Mouse (Mus musculus) hindbrain, postnatal 0 days (tissue): Measurements from ENCODE around the gene Ebf1. TPM values are rescaled to one million over a fixed set of nuclear protein-coding genes. Genes with fewer than 3 reads are reported as not detected.

ENCODE experiments used
- ATAC-seq: fragments of 200-750 bp; cut with Nextera tagmentation; 2 replicates; pipeline ENCODE4 v1.8.0; 2017; ENCODE audit warnings: mild to moderate bottlenecking, moderate TSS enrichment, moderate library complexity
- DNase-seq: peaks from one replicate; pipeline ENCODE4 v3.0.0-alpha.2; 2015; ENCODE audit warnings: low spot score
- H3K27ac ChIP-seq: fragments of 300-500 bp; sonication (generic); 2 replicates; pipeline ENCODE4 v1.5.1; 2014; ENCODE audit warnings: mild to moderate bottlenecking
- H3K27me3 ChIP-seq: fragments of 300-500 bp; sonication (generic); 2 replicates; pipeline ENCODE4 v1.6.1; 2014; ENCODE audit warnings: low read length, mixed read lengths; ENCODE audit not compliant: insufficient read depth
- H3K36me3 ChIP-seq: fragments of 300-500 bp; sonication (generic); 2 replicates; pipeline ENCODE4 v1.6.1; 2014; ENCODE audit warnings: low read length, mixed read lengths; ENCODE audit not compliant: insufficient read depth
- H3K4me1 ChIP-seq: fragments of 300-500 bp; sonication (generic); 2 replicates; pipeline ENCODE4 v1.6.1; 2014; ENCODE audit warnings: antibody characterized with exemption, low read length, mixed read lengths; ENCODE audit not compliant: insufficient read depth
- H3K4me2 ChIP-seq: fragments of 300-500 bp; sonication (generic); 2 replicates; pipeline ENCODE4 v1.6.1; 2014; ENCODE audit warnings: low read depth, mild to moderate bottlenecking, low read length, moderate library complexity, mixed read lengths
- H3K4me3 ChIP-seq: fragments of 300-500 bp; sonication (generic); 2 replicates; pipeline ENCODE4 v1.5.1; 2014; ENCODE audit warnings: low read length
- H3K9ac ChIP-seq: fragments of 300-500 bp; sonication (generic); replicated peaks from 2 replicates; pipeline ENCODE4 v1.6.1; 2014; ENCODE audit warnings: mild to moderate bottlenecking, low read length, moderate library complexity, mixed read lengths
- H3K9me3 ChIP-seq: fragments of 300-500 bp; sonication (generic); 2 replicates; pipeline ENCODE4 v1.6.1; 2016; ENCODE audit warnings: low read length, mixed read lengths
- CTCF ChIP-seq: IDR thresholded peaks from 2 replicates; pipeline ENCODE4 v1.5.1; 2016; ENCODE audit warnings: antibody characterized with exemption, control low read depth, low read depth
- WGBS: fragments of 180-500 bp; shearing (Covaris S2); extraction: QIAGEN DNeasy Blood & Tissue Kit; methylation state at CpG from one replicate; pipeline ENCODE4 v1.1.7; 2014; 5-methylcytosine and 5-hydroxymethylcytosine counted together
- polyA plus RNA-seq: library from polyadenylated mRNA; unstranded; fragments of >200 nt; fragmentation: Nextera tagmentation; extraction: Ambion mirVana; gene quantifications from 2 replicates; pipeline ENCODE4 v1.2.1, GENCODE M21; 2015
- total RNA-seq: library from RNA; depleted of rRNA; stranded (reverse); fragments of >200 nt; gene quantifications from 2 replicates; pipeline ENCODE4 v1.2.3, GENCODE M21; 2014

Ebf1 gene
- total and polyA plus RNA-seq, 2 experiments from 2014 or later, result 67.1 to 71.7 TPM

DNA sequence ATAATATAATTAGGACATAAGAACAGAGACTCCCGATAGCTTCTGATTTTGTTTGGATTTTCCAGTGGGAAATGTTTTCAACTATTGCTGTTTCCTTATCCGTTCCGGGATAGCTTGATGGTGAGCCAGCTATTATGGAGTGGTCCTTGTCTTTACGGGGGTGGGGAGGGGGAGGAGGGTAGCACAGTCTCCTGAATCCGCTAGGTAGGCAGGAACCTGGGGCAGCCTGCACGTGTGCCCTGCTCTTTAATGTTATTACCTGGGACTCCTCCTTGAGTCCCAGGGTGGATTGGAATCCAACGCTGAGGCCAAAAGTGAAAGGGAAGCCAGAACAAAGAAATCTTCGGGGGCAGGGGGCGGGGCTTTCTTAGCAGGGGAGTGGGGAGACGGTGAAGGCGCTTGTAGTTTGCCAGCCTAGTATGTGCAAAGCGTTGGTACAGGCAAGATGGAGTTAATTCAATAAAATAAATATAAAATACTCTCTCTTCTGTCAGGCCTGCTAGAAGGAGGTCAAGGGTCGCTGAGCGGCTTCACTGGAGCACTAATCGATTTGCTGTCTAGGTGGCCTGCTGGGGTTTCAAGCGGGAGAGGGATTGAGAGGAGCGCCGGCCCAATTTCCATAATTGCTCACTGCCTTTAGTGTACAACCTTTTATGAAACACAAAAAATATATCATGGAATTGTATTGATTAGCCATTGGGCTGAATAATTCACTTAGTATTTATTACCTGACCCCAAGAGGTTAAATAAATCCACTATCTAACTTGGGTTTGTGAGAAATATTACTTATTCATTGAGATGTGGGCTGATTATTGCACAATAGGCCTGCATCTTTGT, 65.8 kb downstream of the Ebf1 start:
- no peak overlapping the region for H3K27ac ChIP-seq
- no peak for TF ChIP-seq CTCF
- H3K4me3 ChIP-seq, result no peak overlapping the region
- H3K36me3 ChIP-seq, result no peaks in the 10 kb centered on the region
- WGBS, result 25% methylated on average over 18 of the region's 18 CpGs
- ATAC-seq, result no peak
- H3K4me2 ChIP-seq, result peak overlapping the region; percentile 25
- 0 out of 2 replicates have a peak, but pooled peaks cover 3% of the 10 kb centered on the region for H3K4me1 ChIP-seq
- no peak for DNase-seq
- H3K9ac ChIP-seq, result no peak overlapping the region
- no peaks in the 10 kb centered on the region for H3K27me3 ChIP-seq
- no peaks in the 10 kb centered on the region for H3K9me3 ChIP-seq

DNA sequence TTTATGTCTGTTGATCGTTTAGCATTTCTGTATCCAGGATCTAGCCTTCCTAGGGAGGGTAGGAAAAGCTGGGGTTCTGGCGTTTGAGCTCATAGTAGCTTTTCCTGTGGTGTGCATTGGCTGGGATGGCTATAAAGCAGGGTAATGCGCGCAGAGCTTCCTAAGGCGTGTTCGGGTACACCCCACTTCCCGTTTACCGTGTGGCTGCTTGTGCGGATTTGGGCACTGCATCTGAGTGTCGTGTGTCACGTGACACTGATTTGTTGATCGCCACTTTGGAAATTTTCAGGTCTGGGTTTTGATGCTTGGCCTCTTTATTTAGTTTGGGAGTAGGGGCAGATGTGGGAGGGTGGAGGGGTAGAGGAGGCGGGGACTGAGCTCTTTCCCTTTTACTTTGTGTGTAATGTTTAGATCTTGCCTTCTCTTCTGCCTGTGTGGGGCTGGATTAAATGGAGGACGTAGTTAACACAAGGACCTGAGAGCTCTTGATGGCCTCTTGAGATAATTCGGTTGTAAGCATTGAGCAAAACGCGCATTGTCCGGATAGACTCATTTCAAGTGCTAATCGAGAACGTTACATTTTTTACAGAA, 67.5 kb downstream of the Ebf1 start:
- H3K27ac ChIP-seq, result peak overlapping the region; percentile 32; the same call in 1 of the 2 replicates
- ATAC-seq, result no peak
- DNase-seq, result no peak
- TF ChIP-seq CTCF, result no peak
- H3K4me3 ChIP-seq, result no peak overlapping the region
- no peaks in the 10 kb centered on the region for H3K27me3 ChIP-seq
- no peaks in the 10 kb centered on the region for H3K36me3 ChIP-seq
- WGBS, result 52% methylated on average over 20 of the region's 20 CpGs
- peak overlapping the region; percentile 16; the same call in 1 of the 2 replicates for H3K4me2 ChIP-seq
- H3K9ac ChIP-seq, result no peak overlapping the region
- H3K9me3 ChIP-seq, result no peaks in the 10 kb centered on the region
- H3K4me1 ChIP-seq, result 0 out of 2 replicates have a peak, but pooled peaks cover 3% of the 10 kb centered on the region

GRCm38 (mm10) chr11:44685129-44685528, 68.0 kb downstream of the Ebf1 start:
- H3K9ac ChIP-seq, result no peak overlapping the region
- DNase-seq, result no peak
- H3K36me3 ChIP-seq, result no peaks in the 10 kb centered on the region
- no peak overlapping the region for H3K4me2 ChIP-seq
- WGBS, result 74% methylated on average over 3 of the region's 3 CpGs
- no peak overlapping the region for H3K4me3 ChIP-seq
- no peak for ATAC-seq
- no peaks in the 10 kb centered on the region for H3K9me3 ChIP-seq
- peak overlapping the region; percentile 32; the same call in 1 of the 2 replicates for H3K27ac ChIP-seq
- 0 out of 2 replicates have a peak, but pooled peaks cover 3% of the 10 kb centered on the region for H3K4me1 ChIP-seq
- no peaks in the 10 kb centered on the region for H3K27me3 ChIP-seq
- no peak for TF ChIP-seq CTCF

DNA sequence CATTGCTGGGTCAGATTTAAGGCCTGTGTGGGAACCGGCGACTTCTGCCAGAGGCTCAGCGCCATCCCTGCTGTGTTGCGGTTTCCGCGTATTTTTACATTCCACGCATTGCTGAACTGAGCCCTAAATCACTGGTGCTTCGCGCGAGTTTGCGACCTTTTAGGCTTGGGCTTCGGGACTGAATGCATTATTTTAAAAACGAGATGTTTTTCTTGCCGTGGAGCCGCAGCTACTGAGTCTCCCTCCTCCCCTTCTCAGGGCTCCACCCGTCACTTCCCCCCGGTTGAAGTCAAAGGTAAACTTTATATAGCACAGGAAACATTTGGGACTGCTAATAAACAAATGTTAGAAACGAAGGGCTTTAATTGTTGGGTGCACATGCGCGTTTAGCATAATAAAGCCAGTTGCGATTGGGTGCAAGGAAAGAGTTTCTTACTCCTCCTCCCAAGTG, 68.8 kb downstream of the Ebf1 start:
- Histone ChIP-seq H3K4me3 (no peak overlapping the region), H3K4me1 (0 out of 2 replicates have a peak, but pooled peaks cover 3% of the 10 kb centered on the region), H3K4me2 (peak overlapping the region; percentile 35), H3K9ac (no peak overlapping the region), H3K27ac (0 out of 2 replicates have a peak overlapping the region, but pooled peaks have one; percentile 32), H3K9me3 (no peaks in the 10 kb centered on the region), H3K36me3 (no peaks in the 10 kb centered on the region), H3K27me3 (no peaks in the 10 kb centered on the region)
- TF ChIP-seq CTCF, result no peak
- WGBS, result 39% methylated on average over 21 of the region's 21 CpGs
- ATAC-seq (no peak), DNase-seq (no peak)

DNA sequence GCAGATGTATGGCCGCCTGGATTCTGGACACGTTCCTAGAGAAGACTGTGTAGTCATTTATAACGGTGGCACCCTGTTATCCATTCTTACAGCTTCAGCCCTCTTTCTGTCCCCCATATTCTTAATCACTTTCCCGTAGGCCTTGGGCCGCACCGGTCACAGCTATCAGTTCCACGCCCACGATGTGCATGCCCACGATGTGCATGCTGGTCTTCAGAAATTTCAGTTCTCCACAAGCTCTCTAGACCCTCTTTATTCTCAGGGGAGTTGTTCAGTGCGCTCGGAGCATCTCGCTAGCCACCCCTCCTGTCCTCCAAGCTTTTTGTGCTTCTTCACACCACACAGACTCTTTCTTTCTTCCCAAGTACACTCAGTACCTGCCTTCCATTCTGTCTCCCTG, 69.3 kb downstream of the Ebf1 start:
- Histone ChIP-seq H3K4me3 (no peak overlapping the region), H3K27ac (no peak overlapping the region), H3K4me1 (0 out of 2 replicates have a peak, but pooled peaks cover 3% of the 10 kb centered on the region), H3K27me3 (no peaks in the 10 kb centered on the region), H3K9me3 (no peaks in the 10 kb centered on the region), H3K36me3 (no peaks in the 10 kb centered on the region), H3K9ac (no peak overlapping the region), H3K4me2 (peak overlapping the region; percentile 35; the same call in 1 of the 2 replicates)
- DNase-seq (no peak), ATAC-seq (no peak)
- 72% methylated on average over 12 of the region's 12 CpGs for WGBS
- TF ChIP-seq CTCF, result no peak

GRCm38 (mm10) chr11:44688542-44688941, 71.4 kb downstream of the Ebf1 start:
- ATAC-seq (no peak), DNase-seq (no peak)
- H3K4me2 ChIP-seq, result no peak overlapping the region
- H3K9ac ChIP-seq, result no peak overlapping the region
- 0 out of 2 replicates have a peak, but pooled peaks cover 3% of the 10 kb centered on the region for H3K4me1 ChIP-seq
- H3K4me3 ChIP-seq, result no peak overlapping the region
- no peak overlapping the region for H3K27ac ChIP-seq
- WGBS, result 78% methylated on average over 3 of the region's 3 CpGs
- H3K27me3 ChIP-seq, result no peaks in the 10 kb centered on the region
- H3K36me3 ChIP-seq, result no peaks in the 10 kb centered on the region
- no peak for TF ChIP-seq CTCF
- no peaks in the 10 kb centered on the region for H3K9me3 ChIP-seq
